Mouse (Mus musculus): ENCODE measurements around the gene Dlk1.
"Not testable (repeated sequence)": the region's sequence is repeated elsewhere in the genome, so short reads cannot be mapped to it uniquely, and the experiment has no call there.

Dlk1 gene

GRCm38 (mm10) chr12:109438383-109438782 lies 14.2 kb upstream of the Dlk1 start:
- no peak for ATAC-seq (ENCODE audit: low TSS enrichment)

- ATAC-seq (ENCODE audit: low TSS enrichment) = no peak
Observed at GRCm38 (mm10) chr12:109439974-109440373, 12.6 kb upstream of the Dlk1 start.

- ATAC-seq (ENCODE audit: low TSS enrichment) = peak; percentile 64
Observed at GRCm38 (mm10) chr12:109441366-109441765, 11.3 kb upstream of the Dlk1 start.

- no peak for ATAC-seq (ENCODE audit: low TSS enrichment)
Observed at GRCm38 (mm10) chr12:109442115-109442514, 10.5 kb upstream of the Dlk1 start.

GRCm38 (mm10) chr12:109443276-109443675 lies 9.3 kb upstream of the Dlk1 start:
- 0 out of 2 replicates have a peak, but pooled peaks have one; percentile 26 for ATAC-seq (ENCODE audit: low TSS enrichment)

GRCm38 (mm10) chr12:109444999-109445398 lies 7.6 kb upstream of the Dlk1 start:
- ATAC-seq (ENCODE audit: low TSS enrichment) = no peak

- ATAC-seq (ENCODE audit: low TSS enrichment) = no peak
Observed at GRCm38 (mm10) chr12:109445499-109446235, 7.0 kb upstream of the Dlk1 start.

GRCm38 (mm10) chr12:109446236-109446941 lies 6.2 kb upstream of the Dlk1 start:
- no peak for ATAC-seq (ENCODE audit: low TSS enrichment)

- no peak for ATAC-seq (ENCODE audit: low TSS enrichment)
Observed at GRCm38 (mm10) chr12:109449421-109450411, 2.9 kb upstream of the Dlk1 start.

GRCm38 (mm10) chr12:109453065-109453997 lies 708 bp downstream of the Dlk1 start:
- ATAC-seq (ENCODE audit: low TSS enrichment) = no peak

GRCm38 (mm10) chr12:109454137-109454536 lies 1.5 kb downstream of the Dlk1 start:
- ATAC-seq (ENCODE audit: low TSS enrichment) = no peak

GRCm38 (mm10) chr12:109456531-109457202 lies 4.0 kb downstream of the Dlk1 start:
- ATAC-seq (ENCODE audit: low TSS enrichment) = no peak

GRCm38 (mm10) chr12:109457836-109458235 lies 5.2 kb downstream of the Dlk1 start:
- no peak for ATAC-seq (ENCODE audit: low TSS enrichment)

GRCm38 (mm10) chr12:109458896-109459295 lies 6.3 kb downstream of the Dlk1 start:
- no peak for ATAC-seq (ENCODE audit: low TSS enrichment)

GRCm38 (mm10) chr12:109459481-109460401 lies 7.1 kb downstream of the Dlk1 start:
- no peak for ATAC-seq (ENCODE audit: low TSS enrichment)

GRCm38 (mm10) chr12:109462594-109462993 lies 10.0 kb downstream of the Dlk1 start:
- no peak for ATAC-seq (ENCODE audit: low TSS enrichment)

- ATAC-seq (ENCODE audit: low TSS enrichment) = not testable (repeated sequence)
Observed at GRCm38 (mm10) chr12:109467417-109467816, 14.8 kb downstream of the Dlk1 start.

GRCm38 (mm10) chr12:109469793-109470192 lies 17.2 kb downstream of the Dlk1 start:
- ATAC-seq (ENCODE audit: low TSS enrichment) = no peak

GRCm38 (mm10) chr12:109472627-109473026 lies 20.0 kb downstream of the Dlk1 start:
- ATAC-seq (ENCODE audit: low TSS enrichment) = peak; percentile 85
